Mouse (Mus musculus) lung, embryonic 16.5 days (tissue): ENCODE measurements around the gene Tvp23a. TPM values are rescaled to one million over a fixed set of nuclear protein-coding genes. Genes with fewer than 3 reads are reported as not detected.

ENCODE experiments used
- ATAC-seq: fragments of 200-750 bp; cut with Nextera tagmentation; 2 replicates; pipeline ENCODE4 v1.8.0; 2017; ENCODE audit warnings: low read depth, mild to moderate bottlenecking, moderate library complexity
- H3K27ac ChIP-seq: fragments of 300-500 bp; sonication (generic); 2 replicates; pipeline ENCODE4 v1.5.1; 2014; ENCODE audit warnings: mild to moderate bottlenecking, control low read depth, low read length
- H3K27me3 ChIP-seq: fragments of 300-500 bp; sonication (generic); 2 replicates; pipeline ENCODE4 v1.6.1; 2014; ENCODE audit warnings: low read depth, low read length, mixed read lengths; ENCODE audit not compliant: control insufficient read depth, insufficient read depth
- H3K36me3 ChIP-seq: fragments of 300-500 bp; sonication (generic); 2 replicates; pipeline ENCODE4 v1.6.1; 2014; ENCODE audit warnings: low read length; ENCODE audit not compliant: control insufficient read depth, insufficient read depth
- H3K4me1 ChIP-seq: fragments of 300-500 bp; sonication (generic); replicated peaks from 2 replicates; pipeline ENCODE4 v1.6.1; 2014; ENCODE audit warnings: low read length, mixed read lengths; ENCODE audit not compliant: control insufficient read depth, insufficient read depth
- H3K4me2 ChIP-seq: fragments of 300-500 bp; sonication (generic); 2 replicates; pipeline ENCODE4 v1.6.1; 2014; ENCODE audit warnings: low read depth, low read length, control low read depth
- H3K4me3 ChIP-seq: fragments of 300-500 bp; sonication (generic); 2 replicates; pipeline ENCODE4 v1.5.1; 2014; ENCODE audit warnings: mild to moderate bottlenecking, low read length, control low read depth
- H3K9ac ChIP-seq: fragments of 300-500 bp; sonication (generic); 2 replicates; pipeline ENCODE4 v1.6.1; 2014; ENCODE audit warnings: low read length, control low read depth
- H3K9me3 ChIP-seq: fragments of 300-500 bp; sonication (generic); 2 replicates; pipeline ENCODE4 v1.6.1; 2016; ENCODE audit warnings: low read length; ENCODE audit not compliant: control insufficient read depth
- WGBS: fragments of 180-500 bp; shearing (Covaris S2); extraction: QIAGEN DNeasy Blood & Tissue Kit; methylation state at CpG from one replicate; pipeline ENCODE4 v1.1.7; 2014; 5-methylcytosine and 5-hydroxymethylcytosine counted together
- polyA plus RNA-seq: library from polyadenylated mRNA; unstranded; fragments of >200 nt; fragmentation: Nextera tagmentation; extraction: Ambion mirVana; gene quantifications from 2 replicates; pipeline ENCODE4 v1.2.1, GENCODE M21; 2015

Tvp23a gene
- polyA plus RNA-seq, 1 experiment from 2014 or later = 8.1 TPM

GRCm38 (mm10) chr16:10486993-10487392 lies 39.8 kb upstream of the Tvp23a start:
- Histone ChIP-seq H3K36me3 (no peaks in the 10 kb centered on the region), H3K27me3 (peaks cover 4% of the 10 kb centered on the region), H3K4me2 (no peak overlapping the region), H3K9ac (no peak overlapping the region), H3K9me3 (no peaks in the 10 kb centered on the region), H3K4me1 (no peaks in the 10 kb centered on the region), H3K27ac (no peak overlapping the region), H3K4me3 (no peak overlapping the region)
- ATAC-seq = no peak
- WGBS = 65% methylated on average over 3 of the region's 3 CpGs

- ATAC-seq = no peak
- Histone ChIP-seq H3K27ac (no peak overlapping the region), H3K27me3 (no peaks in the 10 kb centered on the region), H3K4me3 (no peak overlapping the region), H3K9me3 (no peaks in the 10 kb centered on the region), H3K4me1 (no peaks in the 10 kb centered on the region), H3K9ac (no peak overlapping the region), H3K36me3 (no peaks in the 10 kb centered on the region), H3K4me2 (no peak overlapping the region)
- 59% methylated on average over 4 of the region's 4 CpGs for WGBS
Observed at GRCm38 (mm10) chr16:10482343-10482742, 35.2 kb upstream of the Tvp23a start.

GRCm38 (mm10) chr16:10479857-10480256 lies 32.7 kb upstream of the Tvp23a start, which contains the start of gene Ciita:
Gene Ciita (plus strand): TSS chr16:10480059.
- Histone ChIP-seq H3K4me3 (no peak within 1 kb of the TSS), H3K36me3 (no peaks in the 10 kb centered on the region), H3K27ac (no peak within 1 kb of the TSS), H3K4me2 (no peak within 1 kb of the TSS), H3K4me1 (no peaks in the 10 kb centered on the region; the same call in 1 of the 2 replicates), H3K9ac (no peak within 1 kb of the TSS), H3K27me3 (no peaks in the 10 kb centered on the region), H3K9me3 (no peaks in the 10 kb centered on the region)
- WGBS = 69% methylated on average over 5 of the region's 5 CpGs
- ATAC-seq = no peak

GRCm38 (mm10) chr16:10475919-10476318 lies 28.8 kb upstream of the Tvp23a start:
- peak overlapping the region; percentile 66 for H3K27ac ChIP-seq
- WGBS = 42% methylated on average over 2 of the region's 2 CpGs
- no peak overlapping the region for H3K4me2 ChIP-seq
- no peak overlapping the region for H3K4me3 ChIP-seq
- no peaks in the 10 kb centered on the region for H3K27me3 ChIP-seq
- H3K36me3 ChIP-seq = no peaks in the 10 kb centered on the region
- ATAC-seq = no peak
- peaks cover 4% of the 10 kb centered on the region; the same call in 1 of the 2 replicates for H3K4me1 ChIP-seq
- no peak overlapping the region for H3K9ac ChIP-seq
- no peaks in the 10 kb centered on the region for H3K9me3 ChIP-seq

GRCm38 (mm10) chr16:10474956-10475355 lies 27.8 kb upstream of the Tvp23a start:
- no peaks in the 10 kb centered on the region for H3K9me3 ChIP-seq
- ATAC-seq = peak; percentile 90
- H3K27ac ChIP-seq = peak overlapping the region; percentile 79
- no peak overlapping the region for H3K4me3 ChIP-seq
- H3K9ac ChIP-seq = no peak overlapping the region
- H3K4me1 ChIP-seq = peaks cover 4% of the 10 kb centered on the region; the same call in 1 of the 2 replicates
- no peak overlapping the region for H3K4me2 ChIP-seq
- H3K27me3 ChIP-seq = no peaks in the 10 kb centered on the region
- WGBS = 31% methylated on average over 3 of the region's 3 CpGs
- H3K36me3 ChIP-seq = no peaks in the 10 kb centered on the region

- no peaks in the 10 kb centered on the region for H3K36me3 ChIP-seq
- H3K27ac ChIP-seq = no peak overlapping the region
- H3K4me3 ChIP-seq = no peak overlapping the region
- no peak overlapping the region for H3K4me2 ChIP-seq
- peaks cover 4% of the 10 kb centered on the region; the same call in 1 of the 2 replicates for H3K4me1 ChIP-seq
- WGBS = 82% methylated on average over 3 of the region's 3 CpGs
- H3K9me3 ChIP-seq = no peaks in the 10 kb centered on the region
- no peak overlapping the region for H3K9ac ChIP-seq
- ATAC-seq = no peak
- H3K27me3 ChIP-seq = no peaks in the 10 kb centered on the region
Observed at GRCm38 (mm10) chr16:10471950-10472349, 24.8 kb upstream of the Tvp23a start.

- ATAC-seq = no peak
- 76% methylated on average over 1 of the region's 1 CpGs for WGBS
- no peaks in the 10 kb centered on the region for H3K4me1 ChIP-seq
Observed at GRCm38 (mm10) chr16:10468201-10468600, 21.0 kb upstream of the Tvp23a start.

GRCm38 (mm10) chr16:10467391-10468107 lies 20.4 kb upstream of the Tvp23a start:
- no peak overlapping the region for H3K9ac ChIP-seq
- H3K9me3 ChIP-seq = no peaks in the 10 kb centered on the region
- no peak overlapping the region for H3K27ac ChIP-seq
- H3K4me2 ChIP-seq = no peak overlapping the region
- no peak for ATAC-seq
- no peaks in the 10 kb centered on the region for H3K36me3 ChIP-seq
- no peaks in the 10 kb centered on the region for H3K27me3 ChIP-seq
- no peaks in the 10 kb centered on the region for H3K4me1 ChIP-seq
- whole genome bisulfite sequencing = 33% methylated on average over 11 of the region's 11 CpGs
- H3K4me3 ChIP-seq = no peak overlapping the region

More at GRCm38 (mm10) chr16:10468201-10468600, 21.0 kb upstream of the Tvp23a start:
- Histone ChIP-seq H3K9me3 (no peaks in the 10 kb centered on the region), H3K4me3 (no peak overlapping the region), H3K36me3 (no peaks in the 10 kb centered on the region), H3K4me2 (no peak overlapping the region), H3K27me3 (no peaks in the 10 kb centered on the region), H3K9ac (no peak overlapping the region), H3K27ac (no peak overlapping the region)

- H3K9ac ChIP-seq = no peak overlapping the region
- H3K9me3 ChIP-seq = no peaks in the 10 kb centered on the region
- no peaks in the 10 kb centered on the region for H3K4me1 ChIP-seq
- H3K27me3 ChIP-seq = no peaks in the 10 kb centered on the region
- no peak overlapping the region for H3K4me2 ChIP-seq
- ATAC-seq = peak; percentile 47; the same call in 1 of the 2 replicates
- no peak overlapping the region for H3K4me3 ChIP-seq
- no peak overlapping the region for H3K27ac ChIP-seq
- WGBS = 18% methylated on average over 4 of the region's 4 CpGs
- H3K36me3 ChIP-seq = no peaks in the 10 kb centered on the region
Observed at GRCm38 (mm10) chr16:10465011-10465681, 18.0 kb upstream of the Tvp23a start.
